Mouse (Mus musculus) retina, embryonic 14.5 days (tissue): ENCODE data around the gene Ranbp6.
A peak's percentile ranks its signal among the peaks of the same experiment; 100 is the strongest.

ENCODE experiments used
- DNase-seq: peaks from one replicate; pipeline ENCODE4 v3.0.0-alpha.2; 2015; ENCODE audit warnings: low spot score

Gene Ranbp6

DNA sequence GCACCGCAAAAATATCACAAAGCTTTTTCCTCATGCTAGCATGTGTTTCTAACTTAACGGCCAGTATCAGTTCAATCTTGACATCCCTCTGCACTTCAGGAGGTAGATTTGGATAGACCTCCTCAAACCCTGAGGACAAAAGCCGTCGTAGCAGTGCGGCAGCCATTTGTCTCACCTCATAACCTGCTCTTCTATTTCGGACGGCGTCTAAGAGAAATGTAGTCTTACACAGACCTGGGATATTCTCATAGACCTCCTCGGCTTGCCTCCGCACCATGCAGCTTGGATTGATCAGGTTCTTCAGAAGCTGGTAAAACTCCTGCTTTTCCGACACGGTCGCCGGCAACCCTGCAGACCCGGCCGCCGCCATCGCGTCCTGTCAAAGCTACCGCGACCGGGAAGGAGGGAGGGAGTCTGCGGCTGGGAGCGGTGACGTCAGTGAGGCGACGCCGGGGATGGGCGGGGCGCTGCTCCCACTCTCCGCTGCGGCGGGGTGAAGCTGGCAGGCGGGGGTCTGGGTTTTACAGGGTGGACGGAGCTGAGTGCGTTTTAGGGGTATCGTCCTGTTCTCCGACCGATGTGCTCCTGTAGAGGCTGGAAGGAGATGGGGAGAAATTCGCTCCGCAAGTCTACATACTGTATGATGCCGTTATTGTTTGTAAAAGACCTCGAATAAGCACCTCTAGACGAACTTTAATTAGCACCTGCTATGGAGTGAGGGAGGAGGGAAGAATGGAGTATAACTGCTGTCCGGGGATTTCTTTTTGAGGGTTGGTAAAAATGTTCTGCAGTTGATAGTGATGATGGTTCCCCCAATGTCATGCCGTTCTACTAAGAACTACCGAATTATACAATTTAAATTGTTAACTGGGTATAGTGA is at the start of gene Ranbp6:
Gene Ranbp6, minus strand, starts transcription at position 394 of the 880 bp plus-strand sequence.
- peak; percentile 92 for DNase-seq

DNA sequence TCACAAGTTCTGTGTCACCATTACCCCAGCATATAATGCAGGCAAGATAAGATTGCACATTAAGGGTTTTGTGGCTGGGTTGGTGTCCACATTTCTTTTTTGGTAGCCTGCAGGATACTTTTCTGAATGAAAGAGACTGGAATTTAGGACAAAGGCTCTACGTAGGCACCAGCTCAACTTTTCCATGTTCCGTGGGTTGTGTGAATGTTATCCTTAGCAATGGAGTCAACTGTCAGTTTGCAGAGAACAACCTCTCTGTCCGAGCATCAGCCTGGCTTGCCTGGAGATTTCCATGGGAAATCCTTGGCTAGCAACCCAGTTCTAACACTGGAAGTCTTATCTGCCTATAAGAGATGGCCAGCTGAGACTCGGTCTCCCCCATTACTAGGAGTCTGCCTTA is 48.0 kb upstream of the Ranbp6 start:
- no peak for DNase-seq

DNA sequence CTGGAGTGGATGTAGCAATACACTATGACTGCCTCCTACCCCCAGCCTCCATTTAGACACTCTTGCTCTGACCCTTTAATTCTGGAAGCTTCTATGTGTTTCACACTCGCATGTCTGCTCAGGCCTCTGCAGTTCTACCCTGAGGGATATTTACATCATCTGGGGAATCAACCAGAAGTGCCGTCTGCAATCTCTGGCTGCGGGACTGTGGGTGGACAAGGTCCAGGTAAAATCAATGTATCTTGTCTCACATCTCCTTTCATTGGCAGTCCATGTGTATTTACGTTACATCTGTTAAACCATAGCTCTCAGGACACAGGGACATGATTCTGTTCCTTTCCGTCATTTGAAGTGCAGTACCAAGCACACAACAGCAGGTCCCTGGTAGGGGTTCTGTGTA is 44.5 kb upstream of the Ranbp6 start:
- DNase-seq, result no peak

DNA sequence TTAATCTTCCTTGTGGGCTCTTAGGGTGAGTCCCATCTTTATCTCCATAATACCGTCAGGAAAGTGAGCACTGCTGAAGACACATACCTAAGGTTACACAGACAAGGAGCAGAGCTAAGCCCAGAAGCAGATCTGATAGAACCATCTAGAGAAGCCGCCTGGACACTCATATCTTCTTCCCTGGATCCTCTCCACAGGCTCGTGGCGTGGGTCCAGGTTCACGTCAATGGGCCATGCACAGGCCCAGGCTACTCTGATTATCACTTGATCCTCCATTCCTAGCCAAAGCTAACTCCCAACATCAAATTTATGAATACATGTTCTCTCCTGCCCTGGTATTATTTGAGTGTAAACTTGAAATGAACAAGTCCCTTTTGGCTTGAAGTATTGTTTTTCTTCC is 40.9 kb upstream of the Ranbp6 start:
- no peak for DNase-seq

DNA sequence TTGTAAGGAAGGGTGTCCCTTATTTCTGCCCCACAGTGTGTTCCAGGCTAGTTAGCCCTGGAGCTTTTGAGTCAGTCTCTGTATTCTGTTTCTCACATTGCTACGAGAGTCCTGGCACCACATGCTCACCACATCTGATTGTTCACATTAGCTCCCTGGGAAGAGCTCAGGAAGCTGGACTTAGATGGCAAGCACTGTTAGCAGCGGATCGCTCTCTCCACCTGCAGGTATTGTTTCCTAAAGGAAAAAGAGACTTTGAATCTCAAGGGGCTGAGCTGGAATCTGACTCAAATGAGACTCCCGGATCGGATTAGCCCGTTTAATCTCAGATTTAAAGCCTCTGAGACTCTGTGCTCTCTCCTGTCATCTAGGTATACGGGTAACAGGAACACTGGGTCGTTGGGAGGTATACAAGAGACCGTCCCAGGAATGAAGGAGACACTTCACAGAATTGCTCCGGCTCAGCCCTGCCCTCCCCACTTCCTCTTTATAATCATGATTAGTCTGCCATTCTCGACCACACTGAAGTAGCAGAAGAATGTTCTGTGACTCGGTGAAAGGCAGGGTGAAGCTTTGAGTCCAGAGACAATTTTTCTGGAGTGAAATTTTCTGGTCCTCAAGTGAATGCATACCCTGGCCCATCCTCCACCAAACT is 38.4 kb upstream of the Ranbp6 start:
- no peak for DNase-seq

DNA sequence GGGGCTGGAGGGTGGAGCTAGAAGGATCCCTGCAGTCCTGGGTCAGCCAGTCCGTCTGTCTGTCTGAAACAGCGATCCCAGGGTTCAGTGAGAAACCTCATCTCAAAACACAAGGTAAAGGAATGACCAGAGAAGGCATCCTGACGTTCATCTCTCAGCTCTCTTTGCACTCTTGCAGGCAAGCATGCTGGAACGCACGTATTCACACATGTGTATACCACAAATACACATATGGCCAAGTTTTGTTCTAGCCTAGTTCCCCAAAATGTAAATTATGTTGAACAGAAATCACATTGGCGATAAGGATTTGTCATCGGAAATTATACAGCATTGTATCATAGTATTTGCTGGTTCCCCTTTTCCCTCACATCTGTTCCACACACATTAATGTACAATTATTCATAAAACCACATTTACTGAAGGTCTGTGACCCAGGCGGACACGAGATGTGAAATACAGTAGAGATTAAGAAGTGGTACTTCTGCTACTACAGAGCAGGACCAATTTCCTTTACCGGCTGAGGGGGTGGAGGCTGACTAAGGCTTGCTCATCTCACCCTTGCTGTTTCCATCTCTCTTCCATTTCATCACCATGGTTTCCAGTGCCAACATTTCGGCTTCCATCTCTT is 37.3 kb upstream of the Ranbp6 start:
- no peak for DNase-seq

DNA sequence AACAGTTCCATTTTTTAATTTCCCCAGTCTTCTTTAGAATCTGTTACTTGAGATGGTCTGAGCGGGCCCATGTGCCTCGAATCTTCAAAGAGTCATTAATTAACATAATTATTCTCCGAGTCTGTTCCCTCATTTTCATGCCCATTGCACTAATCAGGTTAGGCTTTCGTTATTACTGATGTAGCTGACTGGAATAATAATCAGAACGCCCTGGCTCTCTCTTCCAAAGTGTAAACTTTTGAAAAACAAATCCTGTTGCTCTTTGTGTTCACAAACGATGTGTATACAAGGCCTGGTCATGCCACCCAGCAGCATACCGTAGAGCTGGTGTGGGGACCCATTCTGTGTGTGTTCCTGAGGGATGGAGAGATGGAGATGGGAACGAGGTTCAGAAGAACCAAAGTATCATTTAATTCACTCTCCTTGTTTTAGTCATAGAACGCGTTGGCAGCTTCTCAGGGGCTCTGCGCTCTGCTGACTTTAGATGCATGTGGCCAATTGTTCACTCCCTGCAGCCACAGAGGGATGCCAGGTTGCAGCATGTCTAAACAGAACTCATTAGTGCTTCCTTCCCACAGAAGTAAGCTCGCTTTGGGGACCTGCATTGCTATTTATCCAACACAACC is 31.4 kb upstream of the Ranbp6 start:
- peak; percentile 77 for DNase-seq

DNA sequence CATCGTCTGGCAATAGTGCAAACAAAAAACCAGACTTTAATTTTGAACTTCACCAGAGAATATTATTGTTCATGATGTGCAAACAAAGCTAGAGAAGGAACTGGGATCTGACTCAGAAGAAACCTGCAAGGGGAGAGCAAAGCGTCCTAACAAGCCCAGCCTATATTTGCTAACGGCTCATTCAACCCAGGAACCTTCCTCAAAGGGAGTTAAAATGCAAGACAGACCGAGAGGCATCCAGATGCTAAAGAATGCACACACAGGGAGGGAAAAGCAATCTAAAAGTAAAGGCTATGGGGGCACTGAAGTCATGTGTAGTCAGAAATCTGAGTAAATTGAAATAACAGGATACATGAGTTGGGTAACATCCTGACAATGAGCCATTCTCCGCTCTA is 30.9 kb upstream of the Ranbp6 start:
- DNase-seq, result no peak

DNA sequence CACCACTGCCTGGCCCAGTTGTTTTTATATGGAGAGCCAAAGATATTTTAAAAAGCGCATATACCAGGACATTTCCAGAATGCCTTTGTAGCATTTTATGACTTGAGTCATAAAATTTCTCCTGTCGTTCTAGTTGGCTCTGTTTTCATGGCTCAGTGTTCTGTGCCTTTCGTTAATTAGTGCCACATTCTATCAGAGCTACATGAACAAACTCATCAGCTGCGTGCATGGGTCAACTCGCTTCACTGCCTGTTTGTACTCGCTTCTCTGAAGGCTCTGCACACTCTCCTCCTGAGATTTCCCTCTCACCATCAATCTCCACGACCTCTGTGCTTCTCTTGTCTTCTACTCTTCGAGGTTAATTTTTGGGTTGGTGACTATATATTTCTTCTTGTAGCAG is 30.2 kb upstream of the Ranbp6 start:
- peak; percentile 70 for DNase-seq

DNA sequence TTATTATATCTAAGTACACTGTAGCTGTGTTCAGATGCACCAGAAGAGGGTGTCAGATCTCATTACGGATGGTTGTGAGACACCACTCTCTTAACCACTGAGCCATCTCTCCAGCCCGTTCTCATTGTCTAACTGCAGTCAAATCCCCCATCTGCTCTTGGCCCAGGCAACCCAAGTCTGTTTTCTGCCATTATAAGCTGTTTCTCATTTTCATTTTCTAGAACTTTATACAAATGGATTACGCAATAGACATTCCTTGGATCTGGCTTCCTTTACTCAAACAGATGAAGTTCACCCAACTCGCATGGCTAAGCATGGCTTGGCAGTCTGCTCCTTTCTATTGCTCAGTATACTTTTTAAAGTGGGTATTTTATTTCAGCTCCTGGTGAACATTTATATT is 27.9 kb upstream of the Ranbp6 start:
- DNase-seq, result no peak

DNA sequence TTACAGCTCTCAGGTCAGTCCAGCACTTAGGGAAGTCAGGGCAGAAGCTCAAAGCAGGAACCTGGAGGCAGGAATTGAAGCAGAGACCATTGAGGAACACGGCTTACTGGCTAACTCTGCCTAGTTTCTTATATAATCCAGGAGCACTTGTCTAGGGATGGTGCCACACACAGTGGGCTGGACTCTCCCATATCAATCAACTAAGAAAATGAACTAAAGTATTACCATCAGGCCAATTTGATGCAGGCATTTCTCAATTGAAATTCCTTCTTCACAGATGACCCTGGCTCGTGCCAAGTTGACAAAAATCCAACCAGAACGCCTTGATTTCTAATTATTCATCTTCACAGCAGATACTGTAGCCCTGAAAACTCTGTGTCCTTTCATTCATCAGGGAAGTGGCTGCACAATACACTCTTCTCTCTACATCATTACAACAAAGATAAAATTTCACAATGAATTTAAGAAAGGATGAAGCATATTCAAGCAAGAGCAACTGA is 25.9 kb upstream of the Ranbp6 start:
- DNase-seq, result no peak

DNA sequence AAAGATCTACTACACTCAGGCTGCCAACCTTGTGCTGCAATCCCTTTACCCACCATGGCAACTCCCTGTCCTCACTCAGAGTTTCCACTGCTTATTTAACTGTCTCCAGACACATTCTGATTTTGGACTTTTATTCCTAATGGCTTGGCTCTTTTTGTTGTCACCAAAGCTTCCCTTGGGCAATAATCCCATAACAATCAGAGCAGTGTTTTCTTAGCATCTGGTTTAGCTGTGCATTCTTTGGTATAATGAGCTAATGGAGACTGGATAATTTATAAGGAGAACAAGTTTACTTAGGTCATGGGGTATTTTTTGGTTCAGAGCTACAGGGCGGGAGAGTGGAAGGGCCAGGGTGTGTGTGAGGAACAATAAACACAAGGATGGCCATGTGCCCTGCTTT is 25.4 kb upstream of the Ranbp6 start:
- DNase-seq, result no peak

DNA sequence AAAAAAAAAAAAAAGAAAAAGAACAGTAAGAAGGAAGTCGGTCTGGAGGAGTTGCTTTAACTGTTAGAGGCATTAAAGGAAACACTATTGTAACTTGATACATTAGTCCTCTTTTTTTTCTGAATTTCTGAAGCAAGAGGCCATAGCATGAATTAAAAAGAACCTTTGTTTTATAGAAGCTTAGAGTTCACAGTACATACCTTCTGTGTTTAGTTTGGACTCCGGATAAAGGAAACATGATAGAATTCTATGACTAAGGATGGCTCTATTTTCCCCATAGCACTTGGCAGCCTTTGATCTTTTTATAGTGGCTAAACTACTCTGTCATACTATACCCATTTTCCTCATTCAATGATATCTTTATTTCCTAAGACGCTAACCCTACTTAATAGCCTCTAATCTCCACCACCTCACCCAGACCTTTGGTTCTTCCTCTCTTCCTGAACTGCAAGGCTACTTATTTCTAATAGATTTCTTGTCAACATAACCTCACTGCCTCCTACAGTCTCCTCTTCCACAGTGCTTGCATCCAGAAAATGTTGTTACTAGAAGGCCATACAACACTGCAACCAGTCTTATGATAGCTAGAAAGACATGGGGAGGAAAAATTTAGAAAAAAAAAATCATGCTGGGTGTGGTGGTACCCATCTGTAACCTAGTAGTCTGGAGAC is 22.7 kb upstream of the Ranbp6 start:
- DNase-seq, result no peak

DNA sequence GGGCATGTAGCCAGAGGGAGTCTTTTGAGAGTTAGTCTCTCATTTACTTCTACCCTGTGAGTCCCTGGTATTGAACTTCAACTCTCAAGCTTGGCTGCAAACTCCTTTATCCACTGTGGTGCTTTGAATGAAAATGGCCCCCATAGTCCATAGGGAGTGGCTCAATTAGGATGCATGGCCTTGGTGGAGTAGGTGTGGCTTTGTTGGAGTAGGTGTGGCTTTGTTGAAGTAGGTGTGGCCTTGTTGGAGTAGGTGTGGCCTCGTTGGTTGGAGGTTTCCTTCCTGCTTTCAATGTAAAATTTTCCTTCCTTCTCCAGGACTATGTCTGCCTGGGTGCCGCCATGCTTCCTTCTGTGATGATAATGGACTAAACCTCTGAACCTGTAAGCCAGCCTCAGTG is 18.1 kb upstream of the Ranbp6 start:
- DNase-seq, result no peak

DNA sequence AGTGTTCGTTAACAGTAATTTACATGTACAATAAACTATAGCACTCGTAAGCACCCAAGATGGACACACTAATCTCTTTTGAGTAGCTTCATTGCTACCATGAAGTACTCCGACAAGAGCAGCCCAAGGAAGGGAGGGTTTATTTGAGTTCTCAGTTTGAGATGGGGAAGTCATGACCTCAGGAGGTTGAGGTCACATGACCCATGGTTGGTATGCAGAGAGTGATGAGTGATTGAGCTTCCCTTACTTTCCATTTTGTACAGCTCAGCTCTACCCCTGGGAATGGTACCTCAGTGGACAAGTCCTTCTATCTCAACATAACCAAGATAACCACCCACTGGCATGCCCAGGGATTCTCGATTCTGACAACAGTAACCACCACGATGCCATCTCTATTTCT is 15.8 kb upstream of the Ranbp6 start:
- DNase-seq, result no peak

DNA sequence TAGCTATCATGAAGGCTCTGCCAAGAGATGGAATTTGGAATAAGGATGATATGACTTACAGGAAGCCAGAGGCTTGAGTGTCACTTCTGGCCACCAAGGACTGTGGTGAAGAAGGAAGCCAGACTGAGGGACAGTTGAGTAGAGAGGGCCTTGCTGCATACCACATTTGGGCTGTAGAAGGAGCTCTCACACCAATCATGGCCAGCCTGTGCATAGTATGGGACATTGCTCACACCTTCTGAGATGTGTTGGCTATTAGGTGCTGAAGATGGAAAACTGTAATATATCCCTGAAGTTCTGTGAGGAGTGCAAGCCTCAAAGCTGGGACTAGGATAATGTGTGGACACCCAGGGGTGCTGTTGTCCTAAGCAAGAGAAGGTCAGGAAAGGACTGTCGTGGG is 13.9 kb upstream of the Ranbp6 start:
- peak; percentile 65 for DNase-seq

DNA sequence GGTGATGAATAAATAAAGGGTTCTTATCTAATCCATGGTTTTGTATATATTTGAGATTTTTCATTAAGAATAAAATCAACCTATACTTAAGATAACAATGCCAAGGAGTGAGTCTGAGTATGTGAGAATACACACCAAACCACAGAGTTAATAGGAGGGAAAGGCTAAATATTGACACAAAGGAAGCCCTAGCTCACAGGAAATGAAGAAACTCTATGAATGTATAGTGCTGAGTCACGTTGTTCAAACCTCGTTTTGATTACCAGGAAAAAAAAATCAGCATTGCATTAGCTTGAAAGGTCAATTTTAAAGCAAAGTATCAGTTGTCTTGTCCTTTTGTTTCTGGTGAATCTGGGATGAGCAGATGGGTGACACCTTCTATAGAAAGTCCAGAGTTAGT is 12.2 kb upstream of the Ranbp6 start:
- no peak for DNase-seq

DNA sequence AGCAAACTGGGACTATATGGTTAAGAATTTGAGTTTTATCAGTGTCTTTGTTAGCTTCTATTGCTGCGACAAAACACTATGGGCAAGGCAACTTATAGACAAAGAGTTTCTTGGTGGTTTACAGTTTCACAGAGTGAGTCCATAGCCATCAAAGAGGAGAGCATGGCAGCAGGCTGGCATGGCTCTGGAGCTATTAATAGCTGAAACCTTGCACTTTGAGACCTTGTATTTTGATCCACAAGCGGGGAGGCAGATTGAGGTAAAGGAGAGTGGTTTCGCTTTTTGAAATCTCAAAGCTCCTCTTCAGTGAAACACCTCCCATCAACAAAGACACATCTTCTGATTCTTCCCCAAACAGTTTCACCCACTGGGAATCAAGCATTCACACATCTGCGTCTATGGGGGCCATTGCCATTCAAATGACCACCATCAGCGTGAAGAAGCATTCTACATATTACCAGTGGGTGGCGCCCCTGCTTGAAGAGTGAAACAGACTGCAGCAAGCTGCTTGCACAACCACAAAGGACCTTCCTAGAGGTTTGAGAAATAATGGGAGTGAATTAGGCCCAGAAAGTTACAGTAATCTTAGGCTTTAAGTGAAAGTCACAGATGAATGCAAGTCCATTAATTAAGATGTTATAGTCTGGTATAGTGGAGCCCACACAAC is 11.4 kb upstream of the Ranbp6 start:
- DNase-seq, result peak; percentile 76

DNA sequence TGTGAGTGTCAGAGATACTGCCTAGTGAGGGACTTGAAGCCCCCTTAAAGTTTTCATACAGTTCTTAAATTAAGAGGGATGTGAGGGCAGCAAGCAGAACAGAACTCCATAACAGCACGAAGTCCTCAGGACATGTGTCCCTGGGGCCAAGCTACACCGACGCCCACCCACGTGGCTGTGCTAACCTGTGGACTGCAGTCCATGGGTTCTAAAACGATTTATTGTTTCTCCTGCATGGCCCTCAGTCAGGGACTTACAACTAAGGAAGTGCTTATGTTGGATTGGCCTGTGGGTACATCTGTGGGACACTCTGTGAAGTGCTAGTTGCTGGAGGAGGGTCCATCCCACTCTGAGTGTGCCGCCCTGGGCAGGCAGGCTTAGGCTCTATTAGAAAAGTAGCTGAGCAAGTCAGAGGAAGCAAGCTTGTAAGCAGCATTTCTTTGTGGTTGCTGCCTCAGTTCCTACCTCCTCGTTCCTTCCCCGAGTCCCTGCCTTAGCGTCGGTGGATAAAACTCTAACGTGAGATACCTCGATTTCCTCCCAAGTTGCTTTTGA is 10.8 kb upstream of the Ranbp6 start:
- DNase-seq, result no peak

DNA sequence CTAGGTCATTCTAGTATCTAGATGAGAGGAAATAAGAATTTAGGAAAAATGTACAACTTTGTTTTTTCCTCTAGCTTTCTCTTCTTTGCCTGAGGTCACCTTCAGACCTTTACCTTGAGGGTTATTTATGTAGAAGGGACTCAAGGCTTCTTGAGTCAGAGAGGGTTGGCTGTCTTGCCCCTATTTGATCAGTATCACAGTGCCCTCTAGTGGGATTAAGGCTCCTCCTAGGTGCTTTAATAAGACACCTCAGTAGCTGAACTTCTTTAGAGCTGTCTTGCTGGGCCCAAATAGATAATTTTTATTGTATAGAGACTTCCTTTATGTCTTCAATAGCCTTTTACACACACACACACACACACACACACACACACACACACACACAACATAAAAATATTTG is 8.2 kb upstream of the Ranbp6 start:
- peak; percentile 85 for DNase-seq

DNA sequence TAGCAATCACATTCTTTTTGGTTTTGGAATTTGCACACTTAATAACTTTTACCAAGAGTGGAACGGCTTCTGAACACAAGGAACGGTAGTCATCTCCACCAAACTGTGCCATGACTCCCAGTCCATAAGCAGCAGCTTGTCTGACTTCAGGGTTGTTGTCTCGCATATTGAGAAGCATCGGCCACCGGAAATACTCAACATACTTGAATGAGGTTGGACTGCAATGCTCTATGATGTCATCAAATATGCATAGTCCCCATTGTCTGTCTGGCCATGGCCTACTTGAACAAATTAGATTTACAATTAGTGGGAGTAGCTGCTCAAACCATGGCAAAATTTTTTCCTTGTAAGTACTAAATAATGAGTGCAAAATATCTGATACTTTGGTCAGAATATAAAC is 2.8 kb downstream of the Ranbp6 start:
- no peak for DNase-seq
